Mouse (Mus musculus): ENCODE measurements around the gene Naa40.

Gene Naa40

DNA sequence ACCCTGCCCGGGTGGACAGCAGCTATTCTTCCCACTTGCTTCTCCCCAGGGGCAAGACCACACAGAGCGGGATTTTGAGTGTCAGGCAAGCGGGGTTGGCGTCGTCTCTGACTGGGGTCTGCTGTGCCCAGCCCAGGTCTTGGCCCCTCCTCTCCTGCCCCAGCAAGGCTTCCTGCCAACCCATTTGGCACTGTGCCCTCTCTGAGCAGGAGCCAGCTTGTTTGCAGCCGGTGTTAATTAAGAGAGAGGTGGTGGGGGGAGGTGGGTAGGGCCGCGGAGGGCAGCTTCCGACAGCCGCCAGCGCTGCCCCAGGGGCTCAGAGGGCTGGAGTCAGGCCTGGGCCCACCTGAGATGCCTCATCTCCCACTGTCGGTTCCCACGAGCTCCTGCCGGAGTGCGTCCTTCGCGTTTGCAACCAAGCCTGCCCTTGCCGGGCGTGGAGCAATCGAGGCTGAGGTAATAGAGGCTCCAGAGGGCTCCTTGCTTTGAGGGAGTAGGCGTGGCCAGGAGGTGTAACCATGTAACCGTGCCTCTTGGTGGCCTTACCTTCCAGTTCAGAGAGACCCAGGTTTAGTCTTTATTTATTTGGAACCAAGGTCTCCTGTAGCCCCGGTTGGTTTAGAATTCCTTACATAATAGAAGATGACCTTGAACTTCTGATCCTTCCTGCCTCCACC, 58.6 kb downstream of the Naa40 start:
- DNase-seq (ENCODE audit: low spot score in 2 of 2): peak in 1 of 2 experiments; percentile 62

DNA sequence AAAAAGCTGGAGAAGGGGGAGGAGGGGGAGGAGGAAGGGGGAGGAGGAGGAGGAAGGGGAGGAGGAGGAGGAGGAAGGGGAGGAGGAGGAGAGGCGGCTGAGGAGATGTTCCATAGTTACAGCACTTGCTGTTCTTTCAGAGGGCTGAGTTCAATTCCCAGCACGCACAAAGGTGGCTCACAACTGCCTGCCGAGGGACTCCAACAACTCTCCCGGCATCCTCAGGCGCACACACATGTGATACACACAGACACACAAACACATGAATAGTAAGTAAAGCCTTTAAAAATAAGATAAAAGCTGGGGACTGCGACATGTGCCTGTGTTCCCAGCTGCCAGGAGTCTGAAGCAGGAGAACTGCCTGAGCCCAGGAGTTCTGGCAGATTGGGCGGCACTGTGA, 59.5 kb downstream of the Naa40 start:
- DNase-seq (ENCODE audit: low spot score in 2 of 2): no peak

DNA sequence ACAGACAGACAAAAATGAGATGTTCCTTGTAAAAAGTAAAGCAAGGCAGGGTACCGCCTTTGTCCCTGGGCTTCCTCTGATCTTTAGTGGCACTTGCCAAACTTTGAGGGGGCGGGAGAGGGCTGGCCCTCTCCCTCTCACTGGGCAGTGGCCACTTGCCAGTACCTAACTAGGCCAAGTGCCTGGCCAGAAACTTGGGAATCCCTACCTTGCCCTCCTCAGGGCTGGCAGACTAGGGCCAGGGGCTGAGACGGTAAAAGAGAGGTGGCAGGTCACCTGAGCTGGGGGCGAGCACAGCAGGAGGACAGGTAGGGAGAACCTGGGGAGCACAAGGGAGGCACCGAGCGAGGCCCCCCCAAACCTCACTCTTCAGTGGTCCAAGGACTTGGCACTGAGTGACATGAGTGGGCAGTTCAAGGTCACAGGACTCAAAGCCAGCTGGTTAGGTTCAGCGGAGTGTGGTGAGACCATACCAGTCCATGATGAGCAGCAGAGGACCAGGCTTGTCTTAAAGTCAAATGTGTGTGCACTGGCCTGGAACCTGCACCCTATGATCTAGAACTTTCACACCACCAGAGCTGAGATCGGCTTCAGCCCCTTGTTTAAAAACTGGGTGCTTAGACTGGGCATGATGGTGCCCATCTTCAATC, 60.1 kb downstream of the Naa40 start:
- no peak for DNase-seq (ENCODE audit: low spot score in 2 of 2)

DNA sequence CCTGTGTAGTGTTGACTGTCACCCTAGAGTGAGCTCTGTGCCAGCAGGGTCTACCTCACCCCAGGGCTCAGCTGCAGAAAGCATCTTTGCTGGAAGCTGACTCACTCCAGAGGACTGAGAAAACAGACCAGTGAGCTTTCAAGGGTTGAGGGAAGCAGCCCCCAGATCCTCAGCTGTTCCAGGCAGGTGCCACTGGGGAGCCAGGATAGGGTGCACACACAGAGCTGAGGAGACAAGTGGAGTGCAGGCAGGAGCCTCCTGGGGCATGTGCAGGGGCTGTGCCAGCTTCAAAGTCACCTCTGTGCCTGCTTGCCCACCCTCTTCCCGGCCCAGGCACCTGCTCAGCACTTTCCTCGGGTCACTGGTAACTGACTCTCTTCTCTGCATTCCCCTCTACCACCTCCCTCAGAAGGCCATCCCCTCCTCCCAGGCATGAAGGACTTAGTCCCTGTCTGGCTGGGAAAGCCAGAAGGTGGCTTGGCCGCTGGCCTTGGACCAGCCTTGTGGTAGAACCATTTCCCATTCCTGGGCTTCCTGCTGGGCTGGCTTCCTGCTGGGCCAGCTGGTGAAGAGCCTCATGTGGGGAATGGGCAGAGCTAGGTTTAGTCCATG, 62.0 kb downstream of the Naa40 start:
- no peak for DNase-seq (ENCODE audit: low spot score in 2 of 2)

DNA sequence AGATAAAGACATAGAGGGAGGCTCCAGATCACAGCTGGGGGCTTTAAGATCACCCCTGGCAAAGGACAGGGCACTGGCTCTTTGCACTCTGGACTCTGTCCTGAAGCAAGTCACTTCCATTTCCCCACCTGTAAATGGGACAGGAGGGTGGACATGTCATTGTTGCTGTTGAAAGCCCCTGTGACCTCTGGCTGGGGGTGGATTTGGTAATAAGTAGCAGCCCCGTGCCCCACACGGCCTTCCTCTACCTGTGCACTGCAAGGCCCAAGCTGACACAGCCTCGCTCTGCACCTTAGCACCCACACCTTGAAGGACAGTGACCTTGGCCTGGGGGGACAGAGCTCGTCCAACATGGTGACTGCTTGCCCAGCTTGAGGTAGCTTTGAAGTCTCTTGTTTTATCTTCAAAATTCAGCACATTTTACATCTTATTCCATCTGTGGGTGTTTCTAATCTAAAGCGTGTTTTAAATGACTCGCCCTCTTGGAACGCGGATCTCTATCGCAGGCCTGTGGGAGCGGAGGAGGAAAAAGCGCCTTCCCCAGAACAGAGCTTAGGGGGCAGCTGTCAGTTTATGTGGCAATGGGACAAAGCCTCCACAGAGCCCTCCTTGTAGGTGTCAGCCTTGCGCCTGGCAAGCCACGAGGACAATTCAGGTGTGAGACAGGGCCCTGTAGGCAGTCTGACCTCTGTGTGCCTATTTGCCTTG, 63.0 kb downstream of the Naa40 start:
- no peak for DNase-seq (ENCODE audit: low spot score in 2 of 2)

DNA sequence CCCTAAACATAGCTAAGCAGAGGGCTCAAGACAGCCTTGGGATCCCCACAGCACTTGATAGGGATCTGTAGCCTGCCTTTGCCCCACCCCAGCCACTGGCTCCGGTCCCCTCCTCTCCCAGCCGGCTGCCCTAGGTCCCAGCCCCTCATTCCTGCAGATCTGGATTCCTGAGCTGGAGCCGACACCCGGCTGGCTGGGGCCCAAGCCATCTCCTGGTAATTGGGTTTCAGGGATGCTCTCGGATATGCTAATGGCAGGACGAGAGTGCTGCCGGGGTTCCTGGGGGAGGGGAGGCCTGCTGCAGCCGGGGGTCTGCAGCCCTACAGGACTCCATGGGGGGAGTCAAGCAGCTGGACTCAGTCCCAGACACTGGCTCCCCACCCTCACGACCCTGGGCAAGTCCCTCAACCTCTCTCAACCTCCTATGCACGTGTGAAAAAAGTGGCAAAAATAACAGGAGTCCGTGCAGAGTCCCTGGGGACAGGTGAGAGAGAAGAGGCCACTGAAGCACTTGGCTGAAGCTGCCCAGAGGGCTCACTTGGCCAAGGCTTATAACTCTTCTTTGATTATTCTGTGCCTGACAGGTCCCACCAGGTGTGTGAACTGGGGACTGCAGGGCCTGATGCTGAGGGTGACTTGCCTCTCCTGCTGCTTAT, 64.8 kb downstream of the Naa40 start:
- DNase-seq (ENCODE audit: low spot score in 2 of 2): no peak
